Mouse (Mus musculus) stomach, embryonic 16.5 days (tissue): ENCODE results near the gene Ccnd3. TPM values are rescaled to one million over a fixed set of nuclear protein-coding genes. Genes with fewer than 3 reads are reported as not detected.

ENCODE experiments used
- ATAC-seq: fragments of 200-750 bp; cut with Nextera tagmentation; 2 replicates; pipeline ENCODE4 v1.8.0; 2017; ENCODE audit warnings: moderate number of reproducible peaks, moderate TSS enrichment; ENCODE audit not compliant: insufficient read depth, low FRiP score
- H3K27ac ChIP-seq: fragments of 300-500 bp; sonication (generic); 2 replicates; pipeline ENCODE4 v1.5.1; 2014; ENCODE audit warnings: low read length
- H3K27me3 ChIP-seq: fragments of 300-500 bp; sonication (generic); 2 replicates; pipeline ENCODE4 v1.6.1; 2014; ENCODE audit warnings: low read length, control low read depth, mixed read lengths; ENCODE audit not compliant: control insufficient read depth, insufficient read depth
- H3K36me3 ChIP-seq: fragments of 300-500 bp; sonication (generic); 2 replicates; pipeline ENCODE4 v1.6.1; 2014; ENCODE audit warnings: low read length; ENCODE audit not compliant: control insufficient read depth, insufficient read depth
- H3K4me1 ChIP-seq: fragments of 300-500 bp; sonication (generic); 2 replicates; pipeline ENCODE4 v1.6.1; 2014; ENCODE audit warnings: low read length, control low read depth, mixed read lengths; ENCODE audit not compliant: control insufficient read depth, insufficient read depth
- H3K4me2 ChIP-seq: fragments of 300-500 bp; sonication (generic); 2 replicates; pipeline ENCODE4 v1.6.1; 2014; ENCODE audit warnings: low read depth, low read length, mixed read lengths
- H3K4me3 ChIP-seq: fragments of 300-500 bp; sonication (generic); replicated peaks from 2 replicates; pipeline ENCODE4 v1.5.1; 2014; ENCODE audit warnings: mild to moderate bottlenecking, low read length
- H3K9ac ChIP-seq: fragments of 300-500 bp; sonication (generic); 2 replicates; pipeline ENCODE4 v1.6.1; 2014; ENCODE audit warnings: low read length
- H3K9me3 ChIP-seq: fragments of 300-500 bp; sonication (generic); replicated peaks from 2 replicates; pipeline ENCODE4 v1.6.1; 2016; ENCODE audit warnings: low read length, control low read depth; ENCODE audit not compliant: control insufficient read depth
- WGBS: fragments of 180-500 bp; shearing (Covaris S2); extraction: QIAGEN DNeasy Blood & Tissue Kit; methylation state at CpG from one replicate; pipeline ENCODE4 v1.1.7; 2014; 5-methylcytosine and 5-hydroxymethylcytosine counted together
- polyA plus RNA-seq: library from polyadenylated mRNA; unstranded; fragments of >200 nt; fragmentation: Nextera tagmentation; extraction: Ambion mirVana; gene quantifications from 2 replicates; pipeline ENCODE4 v1.2.1, GENCODE M21; 2015

The Ccnd3 gene
- polyA plus RNA-seq, 1 experiment from 2014 or later = 340 TPM

GRCm38 (mm10) chr17:47528919-47529318 lies 24.1 kb downstream of the Ccnd3 start:
- H3K27me3 ChIP-seq = no peaks in the 10 kb centered on the region
- no peak overlapping the region for H3K4me3 ChIP-seq
- H3K4me1 ChIP-seq = peaks cover 35% of the 10 kb centered on the region
- ATAC-seq = no peak
- 70% methylated on average over 8 of the region's 8 CpGs for WGBS
- H3K4me2 ChIP-seq = no peak overlapping the region
- no peaks in the 10 kb centered on the region for H3K36me3 ChIP-seq
- H3K27ac ChIP-seq = no peak overlapping the region
- no peaks in the 10 kb centered on the region for H3K9me3 ChIP-seq
- 0 out of 2 replicates have a peak overlapping the region, but pooled peaks have one; percentile 4 for H3K9ac ChIP-seq

DNA sequence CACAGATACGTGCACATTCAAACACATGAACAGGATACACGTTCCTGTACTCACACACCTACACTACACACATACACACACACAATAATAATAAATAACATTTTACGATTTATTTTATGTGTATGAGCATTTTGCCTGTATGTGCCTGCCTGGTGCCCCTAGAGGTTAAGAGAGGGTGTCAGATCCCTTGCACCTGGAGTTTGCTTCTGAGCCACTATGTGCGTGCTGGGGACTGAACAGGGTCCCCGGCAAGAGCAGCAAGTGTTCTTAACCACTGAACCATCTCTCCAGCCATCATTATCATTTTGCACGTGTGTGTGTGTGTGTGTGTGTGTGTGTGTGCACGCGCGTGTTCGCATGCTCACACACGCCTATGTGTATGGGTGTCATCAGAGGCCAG lies 24.7 kb downstream of the Ccnd3 start:
- H3K9me3 ChIP-seq = no peaks in the 10 kb centered on the region
- no peaks in the 10 kb centered on the region for H3K36me3 ChIP-seq
- peaks cover 28% of the 10 kb centered on the region for H3K4me1 ChIP-seq
- no peaks in the 10 kb centered on the region for H3K27me3 ChIP-seq
- H3K27ac ChIP-seq = no peak overlapping the region
- ATAC-seq = no peak
- H3K9ac ChIP-seq = no peak overlapping the region
- no peak overlapping the region for H3K4me2 ChIP-seq
- WGBS = 88% methylated on average over 11 of the region's 11 CpGs
- H3K4me3 ChIP-seq = no peak overlapping the region

- 64% methylated on average over 10 of the region's 10 CpGs for whole genome bisulfite sequencing
- Histone ChIP-seq H3K27me3 (no peaks in the 10 kb centered on the region), H3K9ac (no peak overlapping the region), H3K36me3 (no peaks in the 10 kb centered on the region), H3K4me1 (peaks cover 33% of the 10 kb centered on the region), H3K4me2 (no peak overlapping the region), H3K4me3 (no peak overlapping the region), H3K27ac (no peak overlapping the region), H3K9me3 (no peaks in the 10 kb centered on the region)
- ATAC-seq = no peak
Measured at GRCm38 (mm10) chr17:47531387-47531818, 26.6 kb downstream of the Ccnd3 start.

DNA sequence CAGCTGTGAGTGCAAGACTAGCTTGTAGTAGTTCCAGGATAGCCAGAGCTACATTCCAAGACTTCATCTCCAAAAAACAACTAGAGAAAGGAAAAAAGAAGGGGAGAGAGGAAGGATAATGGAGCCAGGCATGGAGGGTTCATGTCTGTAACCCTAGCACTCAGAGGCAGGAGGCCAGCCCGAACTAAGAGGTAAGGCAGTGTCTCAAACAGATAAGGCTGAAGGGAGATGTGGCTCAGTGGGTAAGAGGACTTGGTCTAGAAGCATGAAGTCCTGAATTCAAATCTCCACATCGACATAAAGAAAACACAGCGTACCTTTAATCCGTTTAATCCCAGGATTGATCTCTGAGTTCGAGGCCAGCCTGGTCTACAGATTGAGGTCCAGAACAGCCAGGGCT lies 27.5 kb downstream of the Ccnd3 start:
- Histone ChIP-seq H3K9me3 (no peaks in the 10 kb centered on the region), H3K27me3 (no peaks in the 10 kb centered on the region), H3K4me3 (no peak overlapping the region), H3K27ac (no peak overlapping the region), H3K4me2 (no peak overlapping the region), H3K36me3 (no peaks in the 10 kb centered on the region), H3K9ac (no peak overlapping the region), H3K4me1 (peaks cover 23% of the 10 kb centered on the region)
- WGBS = 89% methylated on average over 5 of the region's 5 CpGs
- no peak for ATAC-seq

GRCm38 (mm10) chr17:47533691-47534090 lies 28.8 kb downstream of the Ccnd3 start:
- no peaks in the 10 kb centered on the region for H3K9me3 ChIP-seq
- H3K4me2 ChIP-seq = no peak overlapping the region
- no peak overlapping the region for H3K27ac ChIP-seq
- H3K27me3 ChIP-seq = no peaks in the 10 kb centered on the region
- H3K36me3 ChIP-seq = no peaks in the 10 kb centered on the region
- 93% methylated on average over 13 of the region's 13 CpGs for WGBS
- H3K4me3 ChIP-seq = no peak overlapping the region
- no peak for ATAC-seq
- peaks cover 11% of the 10 kb centered on the region; the same call in 1 of the 2 replicates for H3K4me1 ChIP-seq
- H3K9ac ChIP-seq = no peak overlapping the region

- Histone ChIP-seq H3K4me3 (no peak overlapping the region), H3K27me3 (no peaks in the 10 kb centered on the region), H3K4me2 (no peak overlapping the region), H3K9me3 (no peaks in the 10 kb centered on the region), H3K4me1 (peaks cover 8% of the 10 kb centered on the region; the same call in 1 of the 2 replicates), H3K9ac (0 out of 2 replicates have a peak overlapping the region, but pooled peaks have one; percentile 17), H3K27ac (peak overlapping the region; percentile 50; the same call in 1 of the 2 replicates), H3K36me3 (no peaks in the 10 kb centered on the region)
- ATAC-seq = peak; percentile 67
- 40% methylated on average over 9 of the region's 9 CpGs for WGBS
Measured at GRCm38 (mm10) chr17:47535812-47536236, 31.0 kb downstream of the Ccnd3 start.

GRCm38 (mm10) chr17:47538049-47538448 lies 33.2 kb downstream of the Ccnd3 start:
- ATAC-seq = no peak
- H3K4me1 ChIP-seq = peaks cover 8% of the 10 kb centered on the region; the same call in 1 of the 2 replicates
- no peak overlapping the region for H3K9ac ChIP-seq
- no peaks in the 10 kb centered on the region for H3K9me3 ChIP-seq
- 81% methylated on average over 3 of the region's 3 CpGs for WGBS
- no peak overlapping the region for H3K27ac ChIP-seq
- no peak overlapping the region for H3K4me3 ChIP-seq
- no peak overlapping the region for H3K4me2 ChIP-seq
- no peaks in the 10 kb centered on the region for H3K27me3 ChIP-seq
- H3K36me3 ChIP-seq = no peaks in the 10 kb centered on the region

GRCm38 (mm10) chr17:47539128-47539527 lies 34.3 kb downstream of the Ccnd3 start:
- no peak for ATAC-seq

GRCm38 (mm10) chr17:47542061-47542460 lies 37.2 kb downstream of the Ccnd3 start:
- Histone ChIP-seq H3K36me3 (no peaks in the 10 kb centered on the region), H3K27me3 (no peaks in the 10 kb centered on the region), H3K4me2 (no peak overlapping the region), H3K9ac (no peak overlapping the region), H3K9me3 (no peaks in the 10 kb centered on the region), H3K4me1 (no peaks in the 10 kb centered on the region; the same call in 1 of the 2 replicates), H3K27ac (no peak overlapping the region), H3K4me3 (no peak overlapping the region)
- ATAC-seq = no peak
- 58% methylated on average over 5 of the region's 5 CpGs for WGBS

More at GRCm38 (mm10) chr17:47539128-47539527, 34.3 kb downstream of the Ccnd3 start:
- no peaks in the 10 kb centered on the region for H3K36me3 ChIP-seq
- no peaks in the 10 kb centered on the region for H3K27me3 ChIP-seq
- H3K27ac ChIP-seq = no peak overlapping the region
- WGBS = 90% methylated on average over 4 of the region's 4 CpGs
- H3K4me2 ChIP-seq = no peak overlapping the region
- H3K4me1 ChIP-seq = peaks cover 8% of the 10 kb centered on the region; the same call in 1 of the 2 replicates
- H3K4me3 ChIP-seq = no peak overlapping the region
- no peaks in the 10 kb centered on the region for H3K9me3 ChIP-seq
- H3K9ac ChIP-seq = no peak overlapping the region
